In the genomic region with DNA sequence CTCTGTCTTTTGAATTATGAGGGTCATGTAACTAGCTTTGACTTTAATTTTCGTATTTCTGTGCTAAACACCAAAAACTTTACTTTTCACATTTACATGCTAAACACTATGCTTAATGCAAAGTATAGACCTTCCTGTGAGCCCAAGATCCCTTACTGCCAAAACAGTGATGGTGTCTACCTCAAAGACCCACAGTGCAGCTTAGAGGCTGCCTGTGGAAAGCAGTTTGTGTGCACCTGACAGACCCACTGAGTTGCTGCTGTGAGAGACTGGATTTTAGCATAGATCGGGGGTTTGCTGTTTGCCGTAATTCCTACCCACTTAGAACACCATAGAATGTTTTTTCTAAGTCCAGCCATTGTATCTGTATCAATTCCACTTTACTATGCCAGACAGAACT, we compare ENCODE assay signal across 14 mouse cellular contexts.
"Had no signal": no experiment of that assay in that cellular context is flagged by ENCODE, and none has a peak within 500 bp of the region (broad histone marks: within the 10 kb centered on the region; RNA-seq: fewer than 3 reads in every experiment).

No protein-coding gene starts in this region.

- H3K27me3 ChIP-seq: kidney, embryonic 15.5 days; limb, embryonic 12.5 days; megakaryocyte, embryonic 14.5 days; midbrain, embryonic 15.5 days; neural tube, embryonic 13.5 days had no signal

- H3K4me1 ChIP-seq: kidney, embryonic 15.5 days; limb, embryonic 12.5 days; midbrain, embryonic 15.5 days; neural tube, embryonic 13.5 days had no signal

- H3K27ac ChIP-seq: kidney, embryonic 15.5 days; limb, embryonic 12.5 days; macrophage; midbrain, embryonic 15.5 days; neural tube, embryonic 13.5 days; stomach, postnatal 0 days had no signal

- H3K36me3 ChIP-seq: kidney, embryonic 15.5 days; limb, embryonic 12.5 days; midbrain, embryonic 15.5 days; neural tube, embryonic 13.5 days had no signal

- DNase-seq: kidney, adult 2 months; kidney, postnatal 14 days; lung, embryonic 14.5 days; lung, postnatal 10 days; right cerebral cortex, postnatal 14 days had no signal

- H3K9ac ChIP-seq: kidney, embryonic 15.5 days; limb, embryonic 12.5 days; lung, embryonic 14.5 days; midbrain, embryonic 15.5 days; neural tube, embryonic 13.5 days had no signal

- H3K9me3 ChIP-seq: kidney, embryonic 15.5 days; limb, embryonic 12.5 days; megakaryocyte, embryonic 14.5 days; midbrain, embryonic 15.5 days; neural tube, embryonic 13.5 days had no signal

- H3K4me2 ChIP-seq: kidney, embryonic 15.5 days; limb, embryonic 12.5 days; lung, embryonic 14.5 days; midbrain, embryonic 11.5 days; midbrain, embryonic 15.5 days; neural tube, embryonic 13.5 days had no signal

- H3K4me3 ChIP-seq: kidney, embryonic 15.5 days; limb, embryonic 12.5 days; megakaryocyte, embryonic 14.5 days; midbrain, embryonic 15.5 days; neural tube, embryonic 13.5 days had no signal

- ATAC-seq: intestine, embryonic 16.5 days; midbrain, embryonic 15.5 days had no signal
